Mouse (Mus musculus) liver, embryonic 11.5 days (tissue): ENCODE results near the gene Tfam. TPM values are rescaled to one million over a fixed set of nuclear protein-coding genes. Genes with fewer than 3 reads are reported as not detected.

ENCODE experiments used
- polyA plus RNA-seq: library from polyadenylated mRNA; unstranded; fragments of >200 nt; fragmentation: Nextera tagmentation; extraction: Ambion mirVana; gene quantifications from 2 replicates; pipeline ENCODE4 v1.2.1, GENCODE M21; 2014

Tfam gene
- polyA plus RNA-seq, 1 experiment from 2014 or later, result 104 TPM

Other genes with a start within 250 kb of the Tfam start
- 8.9 and 9.7 TPM in 2 replicates for gene Bicc1, start 78.6 kb downstream of the Tfam start, polyA plus RNA-seq
- 34.7 and 41.6 TPM in 2 replicates for gene Ube2d1, start 47.0 kb upstream of the Tfam start, polyA plus RNA-seq
- 129 TPM in 2 replicates for gene Cisd1, start 106.7 kb upstream of the Tfam start, polyA plus RNA-seq
- gene Ipmk, start 109.5 kb upstream of the Tfam start, polyA plus RNA-seq, result 18.2 and 21.0 TPM in 2 replicates